Mouse (Mus musculus) layer of hippocampus, adult 9-10 months (tissue): ENCODE measurements at regions not wholly inside any gene's neighbourhood (a gene's known extent, or its start where the extent isn't known, plus 50 kb on each side); places are given as distances from the start of the nearest gene placed in this dataset.

Experiments used
- DNase-seq: peaks from one replicate; pipeline ENCODE4 v3.0.0; 2022; ENCODE audit warnings: low spot score

- DNase-seq = no peak
These were observed 50.3 kb downstream of the Gm10192 start for GRCm38 (mm10) chr4:97132650-97133049.

DNA sequence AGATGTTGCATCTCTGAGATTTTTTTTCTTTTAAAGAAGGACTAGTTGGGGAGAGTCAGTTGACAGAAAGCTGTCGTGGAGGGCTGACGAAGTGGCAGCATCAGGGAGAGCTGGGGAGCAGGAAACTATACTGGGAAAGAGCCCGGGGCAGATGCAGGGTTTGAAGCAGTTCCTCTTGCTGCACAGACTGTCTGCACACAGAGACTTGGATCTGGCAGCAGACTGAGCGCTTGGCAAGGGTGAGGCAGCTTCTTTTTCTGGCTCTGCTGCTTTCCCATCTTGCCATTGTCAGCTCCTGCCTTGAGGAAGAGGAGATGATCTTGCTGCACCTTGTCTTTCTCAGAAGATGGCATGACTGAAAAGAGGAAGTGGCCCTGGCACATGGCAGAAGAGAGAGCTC lies 55.2 kb downstream of the Gm10192 start:
- no peak for DNase-seq

GRCm38 (mm10) chr4:97123861-97124260 lies 59.1 kb downstream of the Gm10192 start:
- DNase-seq = peak; percentile 3

- DNase-seq = no peak
These were observed 61.0 kb downstream of the Gm10192 start for GRCm38 (mm10) chr4:97121952-97122351.

GRCm38 (mm10) chr4:97119459-97119858 lies 63.5 kb downstream of the Gm10192 start:
- peak; percentile 10 for DNase-seq

DNA sequence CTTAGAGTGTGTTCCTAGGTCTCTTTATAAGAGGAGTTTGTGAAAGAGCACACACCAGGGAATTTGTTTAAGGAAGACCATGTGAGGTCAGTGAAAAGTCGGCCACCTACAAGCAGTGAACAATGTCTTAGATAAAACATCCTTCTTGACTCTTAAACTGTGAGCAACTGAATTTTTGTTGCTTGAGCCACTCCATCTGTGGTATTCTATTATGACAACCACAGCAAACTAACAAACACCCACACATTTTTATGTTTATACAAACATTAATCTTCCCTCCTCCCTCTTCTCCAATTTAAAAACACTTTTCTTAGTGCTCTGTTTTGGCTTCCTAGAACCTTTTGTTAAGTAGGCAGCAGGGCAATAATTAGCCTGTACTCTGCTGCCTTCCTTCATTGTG lies 66.0 kb downstream of the Gm10192 start:
- no peak for DNase-seq

- no peak for DNase-seq
These were observed 80.3 kb downstream of the Gm10192 start for GRCm38 (mm10) chr4:97102752-97103052.

DNA sequence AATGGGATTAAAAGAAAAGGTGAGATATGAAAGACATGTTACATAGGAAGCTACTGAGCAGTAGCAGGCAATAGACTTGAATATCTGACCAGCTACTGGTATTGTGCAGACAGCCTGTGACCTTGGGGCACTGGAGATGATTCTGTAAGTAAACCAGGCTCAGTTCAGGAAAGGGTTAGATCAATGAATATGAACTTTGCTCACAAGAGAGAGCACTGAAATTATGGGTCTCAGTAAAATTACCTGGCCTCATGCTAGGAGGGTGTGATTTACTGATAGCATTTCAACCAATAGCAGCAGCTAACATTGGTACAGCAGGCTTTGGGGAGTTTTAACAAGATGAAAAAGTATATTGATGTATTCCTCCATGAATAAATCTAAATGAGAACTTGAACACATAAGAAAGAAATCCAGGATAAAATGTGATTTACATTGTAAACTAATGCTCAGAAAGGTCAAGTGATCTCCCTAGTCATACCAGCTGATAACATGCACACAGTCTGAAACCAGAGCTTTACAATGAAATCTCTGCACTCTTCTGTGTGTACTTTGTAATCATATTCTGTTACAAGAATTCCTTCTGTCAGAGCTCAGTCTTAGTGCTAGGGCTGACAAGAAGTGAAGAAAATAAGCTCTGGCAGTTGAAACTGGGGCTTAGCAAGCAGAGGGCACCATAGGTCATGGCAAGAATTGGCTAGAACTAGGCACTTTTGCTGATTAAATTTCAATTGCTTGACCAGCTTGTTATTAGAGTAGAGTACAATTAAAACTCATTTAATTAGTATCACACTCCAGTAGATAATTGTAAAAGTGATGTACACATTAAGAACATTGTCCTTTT lies 80.8 kb downstream of the Gm10192 start:
- no peak for DNase-seq

GRCm38 (mm10) chr4:97099721-97100120 lies 83.2 kb downstream of the Gm10192 start:
- DNase-seq = no peak

- no peak for DNase-seq
These were observed 89.4 kb downstream of the Gm10192 start for GRCm38 (mm10) chr4:97093576-97093975.

GRCm38 (mm10) chr4:97050735-97051134 lies 132.2 kb downstream of the Gm10192 start:
- DNase-seq = no peak

DNA sequence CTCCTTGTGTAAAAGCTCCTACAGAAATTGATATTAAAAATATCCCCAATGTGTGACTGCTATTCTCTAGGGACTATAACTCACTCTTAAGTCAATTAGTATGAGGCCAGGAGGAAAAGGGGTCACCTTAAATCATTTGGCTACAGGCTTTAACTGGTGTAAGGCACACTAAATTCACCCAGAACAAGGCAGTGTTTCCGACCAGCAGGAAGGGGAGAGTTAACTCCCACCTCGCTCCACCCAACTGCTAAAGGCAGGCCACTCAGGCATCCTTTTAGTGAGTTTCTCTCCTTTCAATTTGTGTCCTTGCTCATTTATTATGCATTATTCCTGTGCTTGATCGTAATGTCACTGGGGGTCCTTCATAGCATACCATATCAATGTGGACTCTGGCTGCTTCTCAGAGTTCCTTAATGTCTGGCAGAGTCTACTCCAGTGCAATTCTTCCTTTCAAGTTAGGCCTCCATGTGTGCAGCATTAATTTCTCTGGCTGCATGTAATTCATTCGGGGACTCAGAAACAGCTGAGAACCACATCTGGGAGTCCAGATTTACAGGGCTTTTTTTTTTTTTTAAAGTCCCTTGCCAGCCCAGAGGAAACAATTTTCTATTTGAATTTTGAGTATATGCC lies 133.8 kb downstream of the Gm10192 start:
- no peak for DNase-seq

- peak; percentile 57 for DNase-seq
These were observed 145.1 kb downstream of the Gm10192 start for GRCm38 (mm10) chr4:97037693-97038348.

DNA sequence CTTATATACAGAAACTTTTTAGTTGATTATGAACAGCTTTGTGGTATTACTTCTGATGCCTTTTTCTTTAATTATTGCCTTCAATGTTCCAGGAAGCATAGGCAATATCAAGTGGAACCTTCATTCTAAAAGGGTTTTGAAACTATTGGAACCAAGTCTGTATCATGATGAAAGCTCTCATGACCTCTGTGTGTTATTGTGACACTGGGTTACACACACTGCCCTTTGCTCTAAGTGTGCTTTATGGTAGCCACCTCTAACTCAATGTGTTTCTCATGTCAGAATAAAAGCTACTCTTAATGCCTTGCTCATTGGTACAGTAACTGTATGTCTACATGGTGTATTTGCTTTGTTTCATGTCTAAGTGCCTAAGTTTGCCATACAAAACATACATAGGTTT lies 154.0 kb downstream of the Gm10192 start:
- DNase-seq = no peak

- no peak for DNase-seq
These were observed 157.4 kb downstream of the Gm10192 start for GRCm38 (mm10) chr4:97025446-97026040.

- no peak for DNase-seq
These were observed 181.6 kb downstream of the Gm10192 start for GRCm38 (mm10) chr4:97001321-97001720.

DNA sequence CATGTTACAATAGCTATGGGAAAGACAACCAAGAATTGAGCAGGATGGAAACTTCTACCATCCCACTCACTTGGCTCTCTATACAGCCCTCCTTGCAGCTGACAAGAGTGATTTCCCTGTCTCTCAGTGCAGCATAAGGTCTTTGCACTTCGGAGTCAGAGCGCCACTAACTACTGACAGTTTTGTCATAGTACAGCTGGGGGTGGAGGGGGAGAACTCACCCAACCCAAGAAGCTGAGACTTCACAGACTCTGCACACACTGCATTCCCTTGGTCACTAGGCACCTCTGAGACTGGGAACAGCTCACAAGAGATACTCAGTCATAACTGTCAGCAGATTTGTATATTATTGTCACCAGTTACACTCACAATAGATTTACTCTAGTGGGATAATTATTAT lies 195.3 kb upstream of the Gm12695 start:
- no peak for DNase-seq

DNA sequence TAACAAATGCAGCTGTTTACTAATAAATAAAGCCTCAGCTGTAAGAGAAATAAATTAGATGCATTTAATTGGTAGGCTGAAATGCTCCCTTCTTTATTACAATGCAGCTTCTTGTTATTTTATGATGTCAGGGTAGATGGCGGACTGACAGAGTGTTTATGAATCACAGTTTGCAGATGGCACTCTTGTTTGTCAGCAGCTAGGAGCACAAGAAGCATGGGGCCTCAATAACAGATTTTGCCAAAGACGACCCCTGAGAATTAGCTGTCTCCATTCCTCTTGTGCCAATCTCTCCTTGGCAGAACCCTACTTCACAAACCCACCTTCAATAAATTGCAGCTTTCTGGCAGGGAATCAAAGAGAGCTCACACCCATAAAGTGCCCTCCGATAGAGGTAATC lies 194.9 kb upstream of the Gm12695 start:
- DNase-seq = no peak

- no peak for DNase-seq
These were observed 189.9 kb upstream of the Gm12695 start for GRCm38 (mm10) chr4:96974935-96975334.

DNA sequence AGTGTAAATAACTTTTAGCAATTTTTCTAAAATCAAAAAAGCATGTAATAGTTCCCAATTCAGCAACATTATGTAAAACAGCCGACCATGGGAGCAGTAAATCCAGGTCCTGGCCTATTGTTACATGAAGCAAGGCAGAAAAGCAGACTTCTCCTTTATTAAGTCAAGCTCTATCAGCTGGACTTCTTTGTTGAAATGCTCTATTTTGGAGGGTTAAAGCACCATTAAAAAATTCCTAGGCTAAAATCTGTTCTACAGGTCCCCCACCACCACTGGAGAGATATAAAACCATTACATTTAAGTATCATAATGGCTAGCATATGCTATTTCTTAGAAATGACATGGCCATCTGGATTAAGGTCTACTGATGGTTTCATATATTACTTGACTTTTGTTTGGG lies 188.8 kb upstream of the Gm12695 start:
- no peak for DNase-seq

DNA sequence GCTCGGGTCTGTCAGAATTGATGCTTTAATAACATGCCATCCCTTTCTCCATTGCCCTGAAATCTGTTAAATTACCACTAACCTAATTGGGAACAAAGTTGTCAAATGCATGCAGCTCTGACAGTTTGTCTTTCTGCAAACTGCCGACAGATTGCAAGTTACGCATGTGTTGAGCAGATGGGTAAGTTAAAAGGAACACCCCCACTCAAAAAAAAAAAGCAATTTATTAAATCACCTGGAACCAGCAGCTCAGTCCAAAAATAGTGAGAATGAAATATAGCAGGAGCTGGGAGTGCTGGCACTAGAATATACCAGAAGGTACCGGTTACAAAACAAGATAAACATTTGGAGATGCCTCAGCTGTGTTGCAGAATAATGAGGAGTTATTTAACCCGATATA lies 184.2 kb upstream of the Gm12695 start:
- DNase-seq = peak; percentile 53

GRCm38 (mm10) chr4:96968545-96969164 lies 183.7 kb upstream of the Gm12695 start:
- DNase-seq = peak; percentile 13
